Mouse (Mus musculus) heart, adult 10 weeks (tissue): ENCODE data around the gene Tjap1. TPM values are rescaled to one million over a fixed set of nuclear protein-coding genes. Genes with fewer than 3 reads are reported as not detected.

Experiments used
- polyA plus RNA-seq: library from polyadenylated mRNA; stranded (reverse); fragments of 350-450 nt; fragmentation: Illumina TruSeq; extraction: RNeasy Lipid Tissue Mini Kit (QIAGEN cat#74804); gene quantifications from one replicate; pipeline ENCODE4 v1.2.3, GENCODE M21; 2014; ENCODE audit warnings: low read depth, low replicate concordance

The Tjap1 gene
- 31.8 TPM for polyA plus RNA-seq

GRCm38 (mm10) chr17:46282483-46283123 is at the start of gene Tjap1:
Gene Tjap1 (minus strand): TSS chr17:46283026.

GRCm38 (mm10) chr17:46327906-46328534 is 45.2 kb upstream of the Tjap1 start, which contains the start of gene Abcc10:
Gene Abcc10 (minus strand): TSS chr17:46328352.

DNA sequence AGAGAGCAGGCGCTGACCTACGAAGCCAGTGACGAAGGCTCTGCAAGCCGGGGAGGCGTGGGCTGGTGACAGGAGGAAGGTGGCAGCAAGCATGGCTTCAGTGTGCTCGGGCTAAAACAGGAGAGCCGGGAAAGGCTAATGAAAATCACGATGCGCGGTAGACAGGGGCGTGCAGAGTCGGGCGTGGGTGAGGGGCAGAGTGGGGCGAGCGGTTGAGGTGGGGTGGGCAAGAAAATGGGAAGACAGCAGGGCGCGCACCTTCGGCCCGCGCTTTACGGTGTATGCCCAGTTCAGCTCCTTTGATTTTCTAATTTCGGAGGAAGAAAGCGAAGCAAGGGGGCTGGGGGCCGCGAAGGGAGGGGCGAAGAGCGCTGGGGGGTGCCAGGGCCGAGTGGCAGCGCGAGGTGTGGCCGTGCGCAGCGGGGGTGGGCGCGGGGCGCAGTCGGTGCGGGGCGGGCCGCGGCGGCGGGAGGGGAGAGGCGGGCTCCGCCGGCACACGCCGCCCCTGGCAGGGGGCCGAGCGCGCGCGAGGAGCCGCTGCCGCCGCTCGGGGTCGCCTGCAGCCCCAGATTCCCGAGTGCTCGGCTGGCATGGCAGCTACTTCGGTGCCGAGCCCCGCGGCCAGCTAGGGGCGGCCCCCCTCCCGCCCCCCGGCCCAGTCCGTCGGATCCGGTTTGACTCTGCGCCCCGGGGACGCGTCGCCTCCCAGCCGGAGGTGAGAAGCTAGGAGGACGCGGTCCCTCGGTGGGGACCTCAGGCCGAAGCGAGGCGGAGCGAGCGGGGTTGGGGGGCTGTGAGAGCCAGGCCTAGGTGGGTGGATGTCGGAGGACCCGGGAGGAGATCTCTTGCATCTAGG is 14.8 kb upstream of the Tjap1 start, which contains the start of gene Dlk2:
Dlk2 (plus strand) TSS at position 58 of the 856 bp plus-strand sequence.

GRCm38 (mm10) chr17:46253452-46254084 is 29.3 kb downstream of the Tjap1 start, which contains the start of gene Lrrc73:
Gene Lrrc73 (plus strand): TSS chr17:46253531.

GRCm38 (mm10) chr17:46247512-46248188 is 35.2 kb downstream of the Tjap1 start, which contains the start of the genes Polr1c and Yipf3:
Gene Polr1c (minus strand): TSS chr17:46248054.
Gene Yipf3 (plus strand): TSS chr17:46248080.

Other genes with a start within 250 kb of the Tjap1 start
- 127 TPM for gene Mrps18a, start 172.0 kb downstream of the Tjap1 start, polyA plus RNA-seq
- gene Rsph9, start 138.8 kb downstream of the Tjap1 start, polyA plus RNA-seq = 0.68 TPM
- 20.1 TPM for gene Mad2l1bp, start 129.5 kb downstream of the Tjap1 start, polyA plus RNA-seq
- 87.3 TPM for gene Gtpbp2, start 122.0 kb downstream of the Tjap1 start, polyA plus RNA-seq
- 5.9 TPM for gene Polh, start 80.4 kb downstream of the Tjap1 start, polyA plus RNA-seq
- 19.4 TPM for gene Xpo5, start 80.2 kb downstream of the Tjap1 start, polyA plus RNA-seq
- gene Polr1c, start 35.0 kb downstream of the Tjap1 start, polyA plus RNA-seq = 19.8 TPM
- 59.4 TPM for gene Yipf3, start 34.9 kb downstream of the Tjap1 start, polyA plus RNA-seq
- not detected for gene Lrrc73, start 29.5 kb downstream of the Tjap1 start, polyA plus RNA-seq
- gene Dlk2, start 14.4 kb upstream of the Tjap1 start, polyA plus RNA-seq = not detected
- 4.1 TPM for gene Abcc10, start 45.3 kb upstream of the Tjap1 start, polyA plus RNA-seq
- gene Zfp318, start 100.7 kb upstream of the Tjap1 start, polyA plus RNA-seq = 12.4 TPM
- gene Crip3, start 145.9 kb upstream of the Tjap1 start, polyA plus RNA-seq = 2.5 TPM
- gene Slc22a7, start 155.4 kb upstream of the Tjap1 start, polyA plus RNA-seq = not detected
- 0.10 TPM for gene Ttbk1, start 204.6 kb upstream of the Tjap1 start, polyA plus RNA-seq
- gene Dnph1, start 213.7 kb upstream of the Tjap1 start, polyA plus RNA-seq = 1.6 TPM